Mouse (Mus musculus) myocyte (in vitro differentiated cells): ENCODE measurements around the gene Smim14. TPM values are rescaled to one million over a fixed set of nuclear protein-coding genes. Genes with fewer than 3 reads are reported as not detected.
"Not testable (repeated sequence)": the region's sequence is repeated elsewhere in the genome, so short reads cannot be mapped to it uniquely, and the experiment has no call there.

ENCODE experiments used
- H3K27me3 ChIP-seq: one replicate; pipeline ENCODE4 v1.6.1; 2011; ENCODE audit not compliant: control insufficient read depth, insufficient read depth, insufficient read length
- H3K36me3 ChIP-seq: one replicate; pipeline ENCODE4 v1.6.1; 2011; ENCODE audit not compliant: control insufficient read depth, insufficient read depth
- H3K4me2 ChIP-seq: one replicate; pipeline ENCODE4 v1.6.1; 2011; ENCODE audit warnings: low read depth, control low read depth
- H3K4me3 ChIP-seq: one replicate; pipeline ENCODE4 v1.5.1; 2011; ENCODE audit warnings: mild to moderate bottlenecking, control low read depth, moderate library complexity
- H3K79me2 ChIP-seq: one replicate; pipeline ENCODE4 v1.6.1; 2011; ENCODE audit not compliant: control insufficient read depth, insufficient read depth
- H3ac ChIP-seq: one replicate; pipeline ENCODE4 v1.6.1; 2011; ENCODE audit not compliant: control insufficient read depth, insufficient read length
- CEBPB ChIP-seq: IDR thresholded peaks from 2 replicates; pipeline ENCODE4 v1.6.1; 2011; ENCODE audit warnings: mild to moderate bottlenecking, moderate library complexity; ENCODE audit not compliant: poor library complexity, insufficient read depth, severe bottlenecking
- E2F4 ChIP-seq: IDR thresholded peaks from one replicate; pipeline ENCODE4 v1.6.1; 2011; ENCODE audit warnings: mild to moderate bottlenecking, control low read depth, moderate library complexity; ENCODE audit not compliant: insufficient read depth
- MAX ChIP-seq: IDR thresholded peaks from one replicate; pipeline ENCODE4 v1.6.1; 2011; ENCODE audit warnings: low read depth, mild to moderate bottlenecking, control low read depth
- MYOD1 ChIP-seq, 3 experiments: IDR thresholded peaks; one replicate each; pipeline ENCODE4 v1.6.1; 2011; ENCODE audit warnings: control low read depth in 2 of 3, low read depth in 2 of 3, mild to moderate bottlenecking in 2 of 3, moderate library complexity in 1 of 3; ENCODE audit not compliant: insufficient read length in 2 of 3, control insufficient read depth in 1 of 3
- MYOG ChIP-seq, 3 experiments: IDR thresholded peaks; one replicate each; pipeline ENCODE4 v1.6.1; 2011; ENCODE audit warnings: control low read depth in 2 of 3, low read depth in 2 of 3, mild to moderate bottlenecking in 2 of 3; ENCODE audit not compliant: insufficient read length in 2 of 3, control insufficient read depth in 1 of 3, insufficient read depth in 1 of 3
- POLR2A ChIP-seq: IDR thresholded peaks from one replicate; pipeline ENCODE4 v1.6.1; 2011; ENCODE audit warnings: low read depth, mild to moderate bottlenecking, control low read depth, moderate library complexity; ENCODE audit not compliant: insufficient read length
- POLR2AphosphoS2 ChIP-seq: IDR thresholded peaks from one replicate; pipeline ENCODE4 v1.6.1; 2011; ENCODE audit warnings: low read depth, control low read depth; ENCODE audit not compliant: insufficient read length
- REST ChIP-seq: IDR thresholded peaks from one replicate; pipeline ENCODE4 v1.6.1; 2011; ENCODE audit warnings: mild to moderate bottlenecking, control low read depth, moderate library complexity; ENCODE audit not compliant: insufficient read depth, insufficient read length
- SRF ChIP-seq: IDR thresholded peaks from one replicate; pipeline ENCODE4 v1.6.1; 2011; ENCODE audit warnings: low read depth; ENCODE audit not compliant: control insufficient read depth, insufficient read length
- TCF12 ChIP-seq: IDR thresholded peaks from one replicate; pipeline ENCODE4 v1.6.1; 2011; ENCODE audit warnings: mild to moderate bottlenecking, control low read depth; ENCODE audit not compliant: poor library complexity, insufficient read depth, severe bottlenecking
- TCF3 ChIP-seq: IDR thresholded peaks from one replicate; pipeline ENCODE4 v1.6.1; 2011; ENCODE audit warnings: low read depth, control low read depth; ENCODE audit not compliant: insufficient read length
- USF1 ChIP-seq: IDR thresholded peaks from one replicate; pipeline ENCODE4 v1.6.1; 2011; ENCODE audit warnings: low read depth, mild to moderate bottlenecking, control low read depth, moderate library complexity
- polyA plus RNA-seq: library from polyadenylated mRNA; unstranded; fragments of >200 nt; fragmentation: generic; extraction: Trizol; gene quantifications from one replicate; pipeline ENCODE4 v1.2.1, GENCODE M21; 2012; ENCODE audit warnings: missing spikeins

Gene Smim14
- polyA plus RNA-seq, 1 experiment, result 83.3 TPM

DNA sequence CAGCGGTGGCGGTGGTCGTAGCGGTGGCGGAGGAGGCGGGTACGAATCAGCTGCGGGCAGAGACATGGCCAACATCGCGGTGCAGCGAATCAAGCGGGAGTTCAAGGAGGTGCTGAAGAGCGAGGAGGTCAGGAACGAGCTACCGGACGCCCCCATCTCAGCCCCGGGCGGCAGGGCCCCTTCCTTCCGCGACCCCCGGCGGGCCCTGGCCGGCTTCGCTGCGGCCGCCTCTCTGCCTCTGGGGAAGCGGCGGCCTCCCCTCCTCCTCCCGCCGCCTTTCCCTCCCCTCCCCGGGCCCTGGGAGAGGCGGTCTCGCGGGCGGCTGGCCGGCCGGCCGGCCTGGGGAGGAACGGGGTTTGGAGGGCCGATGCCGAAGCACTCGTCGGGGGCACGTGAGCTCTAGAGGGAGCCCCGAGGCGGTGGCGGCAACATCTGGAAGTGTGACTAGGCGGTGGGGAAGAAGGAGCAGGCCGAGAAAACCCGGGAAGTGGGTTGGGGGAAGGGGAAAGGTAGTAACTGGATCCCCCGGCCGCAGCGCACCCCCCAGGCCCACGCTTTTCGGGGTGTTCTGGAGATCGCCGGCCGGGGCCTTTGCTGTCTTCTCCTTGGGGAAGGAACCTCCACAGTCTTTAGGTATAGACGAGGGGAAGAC is 562 bp upstream of the Smim14 start:
- Histone ChIP-seq H3ac (peak overlapping the region; percentile 93), H3K4me3 (peak overlapping the region; percentile 86), H3K36me3 (no peaks in the 10 kb centered on the region), H3K27me3 (no peaks in the 10 kb centered on the region), H3K79me2 (peaks cover 50% of the 10 kb centered on the region), H3K4me2 (peak overlapping the region; percentile 85)
- no peak for TF ChIP-seq USF1
- no peak for TF ChIP-seq SRF
- no peak for TF ChIP-seq POLR2AphosphoS2
- TF ChIP-seq POLR2A, result no peak
- TF ChIP-seq E2F4, result no peak
- no peak for TF ChIP-seq CEBPB
- TF ChIP-seq REST, result no peak
- TF ChIP-seq MAX, result no peak
- no peak for TF ChIP-seq TCF12
- no peak for TF ChIP-seq TCF3
- TF ChIP-seq MYOG (IDR thresholded peaks at IDR 0.05; ENCODE audit: control insufficient read depth in 1 of 3, insufficient read depth in 1 of 3, insufficient read length in 2 of 3, low read depth in 2 of 3), result no peak
- no peak for TF ChIP-seq MYOD1 (IDR thresholded peaks at IDR 0.05; ENCODE audit: control insufficient read depth in 1 of 3, insufficient read length in 2 of 3, low read depth in 2 of 3)

DNA sequence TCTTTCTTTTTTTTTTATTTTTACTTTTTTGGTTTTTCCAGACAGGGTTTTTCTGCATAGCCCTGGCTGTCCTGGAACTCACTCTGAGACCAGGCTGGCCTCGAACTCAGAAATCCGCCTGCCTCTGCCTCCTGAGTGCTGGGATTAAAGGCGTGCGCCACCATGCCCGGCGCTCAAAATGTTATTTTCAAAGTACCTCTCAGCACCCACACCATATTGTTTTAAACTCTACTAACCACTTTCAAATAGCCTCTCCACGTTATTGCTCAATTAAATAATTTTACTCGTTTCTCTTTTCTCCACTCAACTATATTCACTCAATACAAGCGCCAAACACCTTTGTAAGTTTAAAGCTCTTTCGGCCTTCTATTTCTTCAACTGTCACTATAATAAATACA is 917 bp downstream of the Smim14 start:
- not testable (repeated sequence) for H3K36me3 ChIP-seq, H3K27me3 ChIP-seq
- Histone ChIP-seq H3K4me3 (peak overlapping the region; percentile 86), H3K4me2 (peak overlapping the region; percentile 97), H3ac (peak overlapping the region; percentile 93), H3K79me2 (peaks cover 36% of the 10 kb centered on the region)

DNA sequence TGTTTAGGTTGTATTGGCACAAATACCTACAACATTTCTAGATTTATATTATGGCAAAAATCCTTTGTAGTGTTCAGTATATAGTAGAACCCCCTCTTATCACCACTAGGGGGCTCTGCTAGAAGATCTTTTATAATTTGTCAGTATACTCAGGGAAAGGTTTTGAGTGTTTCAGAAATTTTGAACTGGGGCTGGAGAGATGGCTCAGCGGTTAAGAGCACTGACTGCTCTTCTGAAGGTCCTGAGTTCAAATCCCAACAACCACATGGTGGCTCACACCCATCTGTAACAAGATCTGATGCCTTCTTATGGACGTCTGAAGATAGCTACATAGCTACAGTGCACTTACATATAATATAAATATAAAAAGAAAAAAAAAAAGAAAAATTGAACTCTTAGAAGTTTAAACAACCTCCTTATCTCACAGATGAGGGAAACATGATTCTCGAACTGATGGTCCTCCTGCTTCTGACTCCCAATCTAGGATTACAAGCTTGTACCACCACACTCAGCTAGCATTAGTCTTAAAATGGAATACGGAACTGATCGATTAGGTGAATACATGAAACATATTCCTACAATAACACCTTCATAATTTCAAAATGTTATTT is 1.4 kb downstream of the Smim14 start:
- peak overlapping the region; percentile 86 for H3K4me3 ChIP-seq
- peaks cover 30% of the 10 kb centered on the region for H3K79me2 ChIP-seq
- no peaks in the 10 kb centered on the region for H3K36me3 ChIP-seq
- H3ac ChIP-seq, result no peak overlapping the region
- H3K4me2 ChIP-seq, result peak overlapping the region; percentile 97
- no peaks in the 10 kb centered on the region for H3K27me3 ChIP-seq
- TF ChIP-seq POLR2A (no peak), SRF (no peak), USF1 (no peak), TCF12 (no peak)

DNA sequence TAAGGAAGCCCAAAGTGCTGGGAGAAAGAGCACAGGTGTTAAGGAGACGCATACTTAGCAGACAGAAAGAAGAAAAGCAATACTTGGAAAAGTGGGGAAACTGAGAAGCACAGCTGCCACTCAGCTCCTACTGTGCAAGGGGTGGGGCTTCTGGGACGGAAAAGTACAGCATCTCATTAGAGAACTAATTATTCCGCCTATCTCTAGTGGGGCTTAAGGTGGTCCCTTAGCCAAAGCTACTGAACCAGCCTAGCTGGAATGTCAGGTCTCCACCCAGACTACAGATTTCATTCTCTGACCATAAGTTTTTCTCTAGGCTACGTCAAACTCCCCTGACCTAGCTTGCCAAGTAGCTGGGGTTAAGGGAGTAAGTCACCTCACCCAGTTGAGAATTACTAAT is 2.5 kb downstream of the Smim14 start:
- TF ChIP-seq TCF3, result no peak
- no peak for TF ChIP-seq SRF
- no peak for TF ChIP-seq CEBPB
- no peak for TF ChIP-seq POLR2AphosphoS2
- no peak for TF ChIP-seq MYOD1 (IDR thresholded peaks at IDR 0.05; ENCODE audit: control insufficient read depth in 1 of 3, insufficient read length in 2 of 3, low read depth in 2 of 3)
- TF ChIP-seq MAX, result no peak
- TF ChIP-seq TCF12, result no peak
- TF ChIP-seq USF1, result no peak
- H3K27me3 ChIP-seq, result no peaks in the 10 kb centered on the region
- no peak overlapping the region for H3K4me2 ChIP-seq

GRCm38 (mm10) chr5:65531283-65531682 is 5.7 kb downstream of the Smim14 start:
- no peak for TF ChIP-seq MYOD1 (IDR thresholded peaks at IDR 0.05; ENCODE audit: control insufficient read depth in 1 of 3, insufficient read length in 2 of 3, low read depth in 2 of 3)
- TF ChIP-seq POLR2A, result no peak
- no peak for TF ChIP-seq USF1
- no peak for TF ChIP-seq E2F4
- no peak for TF ChIP-seq MAX
- no peak for TF ChIP-seq REST
- TF ChIP-seq CEBPB, result no peak
- TF ChIP-seq SRF, result no peak
- no peak for TF ChIP-seq TCF12
- TF ChIP-seq TCF3, result no peak
- TF ChIP-seq MYOG (IDR thresholded peaks at IDR 0.05; ENCODE audit: control insufficient read depth in 1 of 3, insufficient read depth in 1 of 3, insufficient read length in 2 of 3, low read depth in 2 of 3), result no peak
- no peak for TF ChIP-seq POLR2AphosphoS2
- Histone ChIP-seq H3K36me3 (no peaks in the 10 kb centered on the region), H3K4me3 (no peak overlapping the region), H3K79me2 (no peaks in the 10 kb centered on the region), H3K4me2 (no peak overlapping the region), H3ac (no peak overlapping the region), H3K27me3 (no peaks in the 10 kb centered on the region)

More for the DNA sequence above, 2.5 kb downstream of the Smim14 start:
- Histone ChIP-seq H3K36me3 (no peaks in the 10 kb centered on the region), H3K4me3 (no peak overlapping the region), H3ac (no peak overlapping the region), H3K79me2 (peaks cover 20% of the 10 kb centered on the region)
